Mouse (Mus musculus) forebrain, postnatal 0 days (tissue): ENCODE measurements around the gene Tent5c. TPM values are rescaled to one million over a fixed set of nuclear protein-coding genes. Genes with fewer than 3 reads are reported as not detected.

ENCODE experiments used
- ATAC-seq: fragments of 200-750 bp; cut with Nextera tagmentation; 2 replicates; pipeline ENCODE4 v1.8.0; 2017; ENCODE audit warnings: mild to moderate bottlenecking, moderate library complexity
- DNase-seq: peaks from one replicate; pipeline ENCODE4 v3.0.0-alpha.2; 2015
- H3K27ac ChIP-seq: fragments of 300-500 bp; sonication (generic); 2 replicates; pipeline ENCODE4 v1.5.1; 2014; ENCODE audit warnings: low read depth, mild to moderate bottlenecking, antibody characterized with exemption, low read length, moderate library complexity, mixed read lengths
- H3K27me3 ChIP-seq: fragments of 300-500 bp; sonication (generic); 2 replicates; pipeline ENCODE4 v1.6.1; 2014; ENCODE audit warnings: mild to moderate bottlenecking, low read length, mixed read lengths; ENCODE audit not compliant: insufficient read depth
- H3K36me3 ChIP-seq: fragments of 300-500 bp; sonication (generic); 2 replicates; pipeline ENCODE4 v1.6.1; 2014; ENCODE audit warnings: mild to moderate bottlenecking, moderate library complexity; ENCODE audit not compliant: insufficient read depth
- H3K4me1 ChIP-seq: fragments of 300-500 bp; sonication (generic); 2 replicates; pipeline ENCODE4 v1.6.1; 2014; ENCODE audit warnings: antibody characterized with exemption; ENCODE audit not compliant: insufficient read depth
- H3K4me2 ChIP-seq: fragments of 300-500 bp; sonication (generic); 2 replicates; pipeline ENCODE4 v1.6.1; 2014; ENCODE audit warnings: low read depth, mild to moderate bottlenecking, moderate library complexity
- H3K4me3 ChIP-seq: fragments of 300-500 bp; sonication (generic); 2 replicates; pipeline ENCODE4 v1.5.1; 2014; ENCODE audit warnings: low read depth, low read length, mixed read lengths
- H3K9ac ChIP-seq: fragments of 300-500 bp; sonication (generic); 2 replicates; pipeline ENCODE4 v1.6.1; 2014; ENCODE audit warnings: mild to moderate bottlenecking
- H3K9me3 ChIP-seq: fragments of 300-500 bp; sonication (generic); 2 replicates; pipeline ENCODE4 v1.6.1; 2016; ENCODE audit warnings: low read length
- CTCF ChIP-seq: sonication (generic); IDR thresholded peaks from 2 replicates; pipeline ENCODE4 v1.5.1; 2016; ENCODE audit warnings: antibody characterized with exemption, control low read depth, low read depth
- WGBS: fragments of 180-500 bp; shearing (Covaris S2); extraction: QIAGEN DNeasy Blood & Tissue Kit; methylation state at CpG from one replicate; pipeline ENCODE4 v1.1.7; 2014; 5-methylcytosine and 5-hydroxymethylcytosine counted together
- polyA plus RNA-seq: library from polyadenylated mRNA; unstranded; fragments of >200 nt; fragmentation: Nextera tagmentation; extraction: Ambion mirVana; gene quantifications from 2 replicates; pipeline ENCODE4 v1.2.1, GENCODE M21; 2015
- total RNA-seq: library from RNA; depleted of rRNA; stranded (reverse); fragments of >200 nt; gene quantifications from 2 replicates; pipeline ENCODE4 v1.2.3, GENCODE M21; 2014

Tent5c gene
- total and polyA plus RNA-seq, 2 experiments from 2014 or later: 1.1 to 1.9 TPM

DNA sequence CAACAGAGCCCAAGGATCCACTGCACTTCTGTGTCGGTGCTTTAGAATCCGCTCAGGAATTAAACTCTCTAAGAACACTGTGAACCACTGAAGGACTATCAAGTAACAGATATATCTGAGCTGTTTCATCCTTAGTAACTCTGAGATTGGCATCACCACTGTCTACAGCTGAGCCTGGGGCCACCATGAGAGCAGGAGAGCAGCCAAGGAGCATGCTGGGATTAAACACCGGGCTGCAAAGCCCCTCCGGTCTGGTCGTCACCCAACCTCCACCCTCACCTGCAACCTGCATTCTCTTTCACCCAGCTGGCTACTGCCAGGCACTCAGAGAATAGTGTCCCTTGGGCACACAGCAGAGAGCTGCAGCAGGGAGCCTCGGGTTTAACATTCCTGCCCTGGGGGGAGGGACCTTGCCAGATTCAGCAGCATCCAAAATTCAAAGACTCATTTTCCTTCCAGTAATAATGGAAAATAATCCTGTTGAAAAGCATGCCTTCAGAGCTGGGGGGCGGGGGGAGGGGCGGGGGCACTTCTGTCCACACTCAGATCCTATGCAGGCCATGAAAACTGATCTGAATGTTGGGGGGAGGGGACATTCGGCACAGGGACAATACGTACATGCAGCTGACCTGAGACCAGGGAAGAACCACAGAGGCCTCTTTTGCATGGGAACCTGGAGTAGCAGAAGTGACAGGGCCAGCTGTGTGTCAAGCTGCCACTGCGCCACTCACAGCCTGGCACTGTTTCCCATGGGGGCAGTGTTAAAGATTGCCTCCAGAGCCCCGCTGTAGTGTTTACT is 25.8 kb downstream of the Tent5c start:
- H3K4me1 ChIP-seq: no peaks in the 10 kb centered on the region
- peak; percentile 32 for ATAC-seq
- no peak overlapping the region for H3K9ac ChIP-seq
- no peak overlapping the region for H3K27ac ChIP-seq
- no peak overlapping the region for H3K4me3 ChIP-seq
- DNase-seq: no peak
- no peaks in the 10 kb centered on the region for H3K27me3 ChIP-seq
- no peak overlapping the region for H3K4me2 ChIP-seq
- H3K9me3 ChIP-seq: no peaks in the 10 kb centered on the region
- no peaks in the 10 kb centered on the region for H3K36me3 ChIP-seq
- no peak for TF ChIP-seq CTCF
- WGBS: 23% methylated on average over 12 of the region's 12 CpGs

DNA sequence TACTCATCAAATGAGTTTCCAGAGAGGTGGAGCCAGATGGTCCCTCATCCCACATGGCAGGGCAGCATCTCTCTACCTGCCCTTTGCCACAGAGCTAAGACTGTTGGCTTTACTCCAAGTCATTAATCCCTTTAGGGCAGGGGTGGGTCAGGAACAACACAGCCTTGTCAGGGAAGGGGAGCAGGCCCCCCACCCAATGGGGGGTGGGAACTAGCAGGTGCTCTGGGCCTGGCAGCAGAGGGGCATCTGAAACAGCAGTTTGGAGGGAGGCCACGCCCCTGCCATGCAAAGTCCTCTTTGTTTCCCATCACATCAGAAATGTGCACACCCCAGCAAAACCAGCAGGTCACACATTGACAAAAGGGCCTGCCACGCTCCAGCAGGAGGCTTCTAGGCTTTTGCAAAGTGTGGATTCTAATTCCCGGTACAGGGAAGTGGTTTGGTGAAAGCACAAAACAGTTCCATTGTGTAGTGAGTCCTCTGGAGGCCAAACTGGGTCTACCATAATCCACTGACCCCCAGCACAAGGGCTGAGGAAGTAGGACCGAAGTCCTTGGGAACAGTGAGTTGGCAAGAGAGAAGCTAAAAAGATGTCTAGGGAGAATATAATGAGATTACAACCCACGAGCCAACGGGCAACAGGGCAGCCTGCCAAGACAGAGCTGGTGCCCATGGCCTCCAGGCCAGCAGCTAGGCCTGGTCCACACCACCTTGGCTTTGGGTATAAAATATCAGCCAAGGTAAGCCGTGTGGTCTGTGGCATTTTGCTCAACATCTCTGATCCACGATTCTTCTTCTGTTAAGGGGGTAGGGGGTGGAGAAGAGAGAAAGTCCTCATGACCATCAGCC is 26.7 kb downstream of the Tent5c start:
- no peak for TF ChIP-seq CTCF
- Histone ChIP-seq H3K9ac (no peak overlapping the region), H3K36me3 (no peaks in the 10 kb centered on the region), H3K27ac (no peak overlapping the region), H3K4me3 (no peak overlapping the region), H3K4me1 (no peaks in the 10 kb centered on the region), H3K9me3 (no peaks in the 10 kb centered on the region), H3K4me2 (no peak overlapping the region), H3K27me3 (no peaks in the 10 kb centered on the region)
- ATAC-seq (peak; percentile 8; the same call in 1 of the 2 replicates), DNase-seq (peak; percentile 5)
- 28% methylated on average over 8 of the region's 8 CpGs for WGBS

DNA sequence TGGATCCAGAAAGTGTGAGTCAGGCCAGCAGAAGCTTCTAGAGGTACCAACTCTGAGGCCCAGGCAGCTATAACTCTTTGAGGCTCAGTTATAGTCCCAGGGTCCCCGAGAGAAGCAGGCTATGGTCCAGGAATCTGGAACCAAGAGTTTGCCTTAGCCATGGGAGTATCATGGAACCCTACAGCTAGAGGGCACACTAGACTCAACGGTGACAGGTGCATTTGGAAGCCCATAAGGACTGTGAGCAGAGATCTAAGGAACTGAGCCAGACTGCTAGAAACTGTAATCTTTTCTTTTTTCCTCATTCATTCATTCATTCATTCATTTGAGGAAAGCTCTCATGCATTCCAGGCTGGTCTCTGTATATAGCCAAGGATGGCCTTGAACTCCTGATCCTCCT is 28.6 kb downstream of the Tent5c start:
- ATAC-seq (no peak), DNase-seq (no peak)
- Histone ChIP-seq H3K27me3 (no peaks in the 10 kb centered on the region), H3K4me1 (no peaks in the 10 kb centered on the region), H3K36me3 (no peaks in the 10 kb centered on the region), H3K9me3 (no peaks in the 10 kb centered on the region), H3K4me3 (no peak overlapping the region), H3K9ac (no peak overlapping the region), H3K4me2 (no peak overlapping the region), H3K27ac (no peak overlapping the region)
- 88% methylated on average over 2 of the region's 2 CpGs for WGBS
- TF ChIP-seq CTCF: no peak

DNA sequence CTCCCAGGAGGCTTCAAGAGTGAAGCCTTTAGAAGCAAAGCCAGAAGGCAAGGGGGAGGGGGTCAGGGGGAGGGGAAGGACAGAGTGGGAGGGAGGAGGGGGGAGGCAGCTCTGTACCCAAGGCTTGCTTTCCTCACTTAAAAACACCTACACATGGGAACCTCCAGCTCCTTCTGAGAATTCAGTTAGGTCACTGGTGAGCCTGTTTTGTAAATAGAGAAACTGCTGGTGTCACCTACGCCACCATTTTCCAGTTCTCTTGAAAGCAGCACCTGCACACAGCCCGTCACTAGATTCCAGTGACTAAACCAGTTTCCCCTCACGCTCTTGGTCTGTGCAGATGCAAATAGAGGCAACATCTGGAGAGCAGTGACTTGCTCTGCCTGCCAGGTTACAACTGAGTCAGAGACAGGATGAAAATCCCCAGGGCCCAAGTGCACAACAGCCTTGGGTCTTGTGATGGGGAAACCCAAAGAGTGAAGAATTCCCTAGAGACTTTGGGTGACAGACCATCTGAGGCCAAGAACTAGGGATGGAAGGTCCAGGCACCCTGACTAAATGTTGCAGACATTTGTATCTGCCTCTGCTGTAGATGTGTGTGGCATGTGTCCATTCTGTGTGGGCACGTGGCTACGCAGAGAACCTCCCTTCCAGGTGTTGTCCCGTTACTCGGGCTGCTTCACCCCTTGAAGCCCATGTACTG is 45.2 kb downstream of the Tent5c start:
- Histone ChIP-seq H3K4me3 (no peak overlapping the region), H3K27ac (no peak overlapping the region), H3K36me3 (no peaks in the 10 kb centered on the region), H3K9ac (no peak overlapping the region), H3K4me2 (no peak overlapping the region), H3K4me1 (no peaks in the 10 kb centered on the region), H3K9me3 (no peaks in the 10 kb centered on the region), H3K27me3 (no peaks in the 10 kb centered on the region)
- TF ChIP-seq CTCF: no peak
- no peak for DNase-seq
- ATAC-seq: no peak
- 90% methylated on average over 7 of the region's 7 CpGs for WGBS

DNA sequence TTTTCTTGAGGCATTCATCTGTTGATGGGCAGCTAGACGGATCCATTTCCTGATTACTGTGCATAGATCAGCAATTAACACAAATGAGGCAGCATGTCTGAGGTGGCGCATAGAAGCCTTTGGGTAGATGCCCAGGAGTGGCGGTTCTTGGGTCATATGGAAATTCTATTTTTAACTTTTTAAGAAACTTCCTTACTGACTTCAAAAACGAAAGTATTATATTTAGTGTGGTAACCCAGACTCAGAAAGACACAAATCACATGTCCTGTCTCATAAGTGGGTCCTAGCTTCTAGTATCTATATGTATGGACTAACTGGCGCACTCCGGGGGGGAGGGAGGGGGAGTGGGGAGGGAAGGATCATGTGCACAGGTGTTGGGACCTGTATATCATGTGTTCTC is 46.6 kb downstream of the Tent5c start:
- Histone ChIP-seq H3K4me1 (no peaks in the 10 kb centered on the region), H3K27me3 (no peaks in the 10 kb centered on the region), H3K4me2 (no peak overlapping the region), H3K36me3 (no peaks in the 10 kb centered on the region), H3K4me3 (no peak overlapping the region), H3K9me3 (no peaks in the 10 kb centered on the region), H3K9ac (no peak overlapping the region), H3K27ac (no peak overlapping the region)
- no peak for TF ChIP-seq CTCF
- 79% methylated on average over 6 of the region's 6 CpGs for WGBS
- ATAC-seq (no peak; the same call in 1 of the 2 replicates), DNase-seq (no peak)

- Histone ChIP-seq H3K9me3 (no peaks in the 10 kb centered on the region), H3K4me1 (no peaks in the 10 kb centered on the region), H3K4me2 (no peak overlapping the region), H3K4me3 (no peak overlapping the region), H3K9ac (no peak overlapping the region), H3K27ac (no peak overlapping the region), H3K36me3 (no peaks in the 10 kb centered on the region), H3K27me3 (no peaks in the 10 kb centered on the region)
- DNase-seq (no peak), ATAC-seq (no peak)
- TF ChIP-seq CTCF: no peak
- WGBS: 93% methylated on average over 4 of the region's 4 CpGs
These were observed 48.4 kb downstream of the Tent5c start for GRCm38 (mm10) chr3:100440754-100441153.
